Mouse (Mus musculus): Measurements from ENCODE around the gene Pgls.

Pgls gene

GRCm38 (mm10) chr8:71637149-71638095, 45.4 kb downstream of the Pgls start:
- DNase-seq (ENCODE audit: extremely low spot score, low spot score): no peak

- no peak for DNase-seq (ENCODE audit: extremely low spot score, low spot score)
Measured at GRCm38 (mm10) chr8:71638321-71638720, 46.3 kb downstream of the Pgls start.

GRCm38 (mm10) chr8:71639318-71639717, 47.3 kb downstream of the Pgls start:
- no peak for DNase-seq (ENCODE audit: extremely low spot score, low spot score)

GRCm38 (mm10) chr8:71645510-71645909, 53.5 kb downstream of the Pgls start:
- no peak for DNase-seq (ENCODE audit: extremely low spot score, low spot score)

Measured in neural tube, embryonic 10.5 days (tissue).